Mouse (Mus musculus) c-Kit-positive CD71-positive TER-119-negative erythroid progenitor cells, embryonic 14.5 days (primary cell): ENCODE data around the gene Stk10.
A peak's percentile ranks its signal among the peaks of the same experiment; 100 is the strongest.

Experiments used
- DNase-seq: peaks from one replicate; pipeline ENCODE4 v3.0.0-alpha.2; 2013; ENCODE audit warnings: low read depth

Stk10 gene

GRCm38 (mm10) chr11:32568637-32569293, 35.7 kb downstream of the Stk10 start:
- no peak for DNase-seq

- no peak for DNase-seq
Measured at GRCm38 (mm10) chr11:32571103-32571502, 38.0 kb downstream of the Stk10 start.

- no peak for DNase-seq
Measured at GRCm38 (mm10) chr11:32573669-32574068, 40.6 kb downstream of the Stk10 start.

GRCm38 (mm10) chr11:32575964-32576759, 43.1 kb downstream of the Stk10 start:
- DNase-seq: no peak

- no peak for DNase-seq
Measured at GRCm38 (mm10) chr11:32576760-32577050, 43.6 kb downstream of the Stk10 start.

GRCm38 (mm10) chr11:32580305-32580947, 47.3 kb downstream of the Stk10 start:
- DNase-seq: peak; percentile 25

GRCm38 (mm10) chr11:32581031-32581430, 47.9 kb downstream of the Stk10 start:
- no peak for DNase-seq

- DNase-seq: no peak
Measured at GRCm38 (mm10) chr11:32582813-32583212, 49.7 kb downstream of the Stk10 start.

- no peak for DNase-seq
Measured at GRCm38 (mm10) chr11:32585996-32586395, 52.9 kb downstream of the Stk10 start.

GRCm38 (mm10) chr11:32587191-32588089, 54.3 kb downstream of the Stk10 start:
- no peak for DNase-seq

GRCm38 (mm10) chr11:32588090-32588891, 55.2 kb downstream of the Stk10 start:
- DNase-seq: peak; percentile 37

- no peak for DNase-seq
Measured at GRCm38 (mm10) chr11:32588892-32589172, 55.7 kb downstream of the Stk10 start.

- DNase-seq: no peak
Measured at GRCm38 (mm10) chr11:32589201-32589600, 56.1 kb downstream of the Stk10 start.

- no peak for DNase-seq
Measured at GRCm38 (mm10) chr11:32589791-32590190, 56.7 kb downstream of the Stk10 start.

GRCm38 (mm10) chr11:32590205-32590604, 57.1 kb downstream of the Stk10 start:
- no peak for DNase-seq

- DNase-seq: no peak
Measured at GRCm38 (mm10) chr11:32591921-32592850, 59.1 kb downstream of the Stk10 start.

GRCm38 (mm10) chr11:32593081-32593480, 60.0 kb downstream of the Stk10 start:
- DNase-seq: no peak

- DNase-seq: no peak
Measured at GRCm38 (mm10) chr11:32594122-32594521, 61.0 kb downstream of the Stk10 start.

GRCm38 (mm10) chr11:32600371-32600770, 67.3 kb downstream of the Stk10 start:
- DNase-seq: no peak

GRCm38 (mm10) chr11:32601528-32602323, 68.6 kb downstream of the Stk10 start:
- DNase-seq: peak; percentile 24
